8 mouse cellular contexts compared by ENCODE assay signal in the genomic region with DNA sequence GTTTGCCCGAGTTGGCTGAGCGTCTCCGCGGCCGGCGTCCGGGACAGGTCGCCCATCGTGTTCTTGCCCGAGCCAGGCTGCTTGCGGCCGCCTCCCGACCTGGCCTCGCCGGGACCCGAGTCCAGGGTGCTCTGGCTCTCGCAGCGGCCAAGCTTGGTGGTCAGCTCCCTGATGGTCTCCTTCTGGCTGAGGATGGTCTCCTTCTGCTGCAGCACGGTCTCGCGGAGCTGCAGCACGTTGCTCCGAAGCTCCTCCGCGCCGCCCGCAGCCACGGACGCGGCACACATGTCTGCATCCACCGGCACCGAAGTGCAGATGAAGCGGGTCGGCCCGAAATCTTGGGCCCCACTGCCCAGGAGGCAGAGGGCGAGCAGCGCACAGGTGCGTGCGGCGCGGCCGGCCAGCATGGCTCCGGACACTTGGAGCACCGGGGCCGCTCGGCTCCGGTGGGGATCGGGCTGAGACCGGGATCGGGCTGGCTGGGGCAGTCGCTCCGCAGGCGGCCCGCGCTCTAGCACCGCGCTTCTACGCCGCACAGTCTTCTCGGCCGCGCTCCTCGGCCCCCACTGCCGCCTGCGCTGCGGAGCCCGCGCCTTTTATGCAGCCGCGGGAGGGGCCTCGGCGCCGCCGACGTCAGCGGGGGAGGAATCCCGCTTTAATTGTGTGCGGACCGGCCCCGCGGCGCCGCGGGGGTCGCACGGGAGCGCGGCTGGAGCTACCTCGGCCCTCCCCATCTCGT. TPM values are rescaled to one million over a fixed set of nuclear protein-coding genes. Genes with fewer than 3 reads are reported as not detected.
DNase-seq lines count a peak whose midpoint lies in the region; ATAC-seq and TF ChIP-seq lines count a peak whose summit lies in the region.

Nptx1 (minus strand) TSS at position 571 of the 739 bp plus-strand sequence.

- ATAC-seq in megakaryocyte, adult 5-6 weeks (ENCODE audit: poor library complexity, severe bottlenecking) = no peak
- ATAC-seq in forebrain, embryonic 12.5 days (ENCODE audit: low FRiP score) = peak; percentile 64
- ATAC-seq in kidney, postnatal 0 days (replicated peaks; ENCODE audit: low FRiP score, low read depth) = no peak
- ATAC-seq in liver, postnatal 0 days = 0 out of 2 replicates have a peak, but pooled peaks have one; percentile 15
- ATAC-seq in inflammation-experienced regulatory T-cells, adult 6 months = no peak

- no peak within 1 kb of the TSS for H3K27ac ChIP-seq in brown adipose tissue, adult 24 weeks (replicated peaks; ENCODE audit: low read depth, low read length)
- peak within 1 kb of the TSS; percentile 31; the same call in 1 of the 2 replicates for H3K27ac ChIP-seq in forebrain, embryonic 12.5 days
- H3K27ac ChIP-seq in kidney, postnatal 0 days = no peak within 1 kb of the TSS
- H3K27ac ChIP-seq in liver, postnatal 0 days (ENCODE audit: low read depth) = no peak within 1 kb of the TSS
- H3K27ac ChIP-seq in small intestine, adult 2 months (ENCODE audit: insufficient read depth, low read depth, low read length) = no peak within 1 kb of the TSS

- DNase-seq in kidney, postnatal 0 days (ENCODE audit: low spot score) = no peak
- no peak for DNase-seq in liver, postnatal 0 days

- WGBS in forebrain, embryonic 12.5 days = under 1% methylated on average over 84 of the region's 90 CpGs
- WGBS in kidney, postnatal 0 days = under 1% methylated on average over 82 of the region's 90 CpGs
- WGBS in liver, postnatal 0 days (ENCODE audit: insufficient replicate concordance) = under 1% methylated on average over 84 of the region's 90 CpGs
- 2% methylated on average over 90 of the region's 90 CpGs for WGBS in small intestine, adult 2 months

- H3K36me3 ChIP-seq in megakaryocyte, embryonic 14.5 days (replicated peaks; ENCODE audit: low read length) = no peaks in the 10 kb centered on the region
- no peaks in the 10 kb centered on the region for H3K36me3 ChIP-seq in forebrain, embryonic 12.5 days (replicated peaks)
- no peaks in the 10 kb centered on the region for H3K36me3 ChIP-seq in kidney, postnatal 0 days (ENCODE audit: insufficient read depth, low read length)
- H3K36me3 ChIP-seq in liver, postnatal 0 days (replicated peaks; ENCODE audit: insufficient read depth, low read length) = no peaks in the 10 kb centered on the region
- H3K36me3 ChIP-seq in small intestine, adult 2 months (ENCODE audit: control insufficient read depth, insufficient read depth, low read length) = no peaks in the 10 kb centered on the region

- H3K4me1 ChIP-seq in megakaryocyte, embryonic 14.5 days = peaks cover 66% of the 10 kb centered on the region
- no peaks in the 10 kb centered on the region; the same call in 1 of the 2 replicates for H3K4me1 ChIP-seq in brown adipose tissue, adult 24 weeks (ENCODE audit: control insufficient read depth, insufficient read depth, insufficient read length, low read length)
- H3K4me1 ChIP-seq in forebrain, embryonic 12.5 days = peaks cover 82% of the 10 kb centered on the region
- peaks cover 28% of the 10 kb centered on the region for H3K4me1 ChIP-seq in kidney, postnatal 0 days (replicated peaks; ENCODE audit: insufficient read depth, low read length)
- H3K4me1 ChIP-seq in liver, postnatal 0 days (ENCODE audit: insufficient read depth) = peaks cover 33% of the 10 kb centered on the region
- peaks cover 19% of the 10 kb centered on the region for H3K4me1 ChIP-seq in small intestine, adult 2 months (ENCODE audit: control insufficient read depth, insufficient read depth, insufficient read length, low read length)

- TF ChIP-seq EP300 in liver, postnatal 0 days (IDR thresholded peaks at IDR 0.05; ENCODE audit: low read depth) = no peak

- no peaks in the 10 kb centered on the region for H3K9me3 ChIP-seq in megakaryocyte, embryonic 14.5 days
- H3K9me3 ChIP-seq in forebrain, embryonic 12.5 days = no peaks in the 10 kb centered on the region
- H3K9me3 ChIP-seq in kidney, postnatal 0 days (replicated peaks; ENCODE audit: low read length) = no peaks in the 10 kb centered on the region
- no peaks in the 10 kb centered on the region for H3K9me3 ChIP-seq in liver, postnatal 0 days (ENCODE audit: low read length)

- peaks cover 97% of the 10 kb centered on the region for H3K27me3 ChIP-seq in megakaryocyte, embryonic 14.5 days (replicated peaks)
- H3K27me3 ChIP-seq in forebrain, embryonic 12.5 days = peaks cover 98% of the 10 kb centered on the region
- peaks cover 57% of the 10 kb centered on the region for H3K27me3 ChIP-seq in kidney, postnatal 0 days (ENCODE audit: insufficient read depth, low read length)
- H3K27me3 ChIP-seq in liver, postnatal 0 days (ENCODE audit: insufficient read depth, low read length) = peaks cover 75% of the 10 kb centered on the region
- H3K27me3 ChIP-seq in small intestine, adult 2 months (ENCODE audit: control insufficient read depth, insufficient read depth, low read length) = peaks cover 61% of the 10 kb centered on the region

- peak within 1 kb of the TSS; percentile 87 for H3K4me3 ChIP-seq in megakaryocyte, embryonic 14.5 days (replicated peaks)
- peak within 1 kb of the TSS; percentile 60 for H3K4me3 ChIP-seq in brown adipose tissue, adult 24 weeks (ENCODE audit: insufficient read depth, low read depth, low read length)
- H3K4me3 ChIP-seq in forebrain, embryonic 12.5 days (replicated peaks) = peak within 1 kb of the TSS; percentile 62
- peak within 1 kb of the TSS; percentile 54 for H3K4me3 ChIP-seq in kidney, postnatal 0 days (replicated peaks; ENCODE audit: low read depth, low read length)
- H3K4me3 ChIP-seq in liver, postnatal 0 days (ENCODE audit: low read depth, low read length) = peak within 1 kb of the TSS; percentile 51
- peak within 1 kb of the TSS; percentile 62 for H3K4me3 ChIP-seq in small intestine, adult 2 months (ENCODE audit: low read depth, low read length)

- no peak for TF ChIP-seq POLR2A in small intestine, adult 2 months (IDR thresholded peaks at IDR 0.05; ENCODE audit: low read depth, low read length)

- peak within 1 kb of the TSS; percentile 81 for H3K9ac ChIP-seq in forebrain, embryonic 12.5 days
- H3K9ac ChIP-seq in kidney, postnatal 0 days (ENCODE audit: low read depth, low read length) = peak within 1 kb of the TSS; percentile 51; the same call in 1 of the 2 replicates
- H3K9ac ChIP-seq in liver, postnatal 0 days (replicated peaks) = peak within 1 kb of the TSS; percentile 44

- peak within 1 kb of the TSS; percentile 99 for H3K4me2 ChIP-seq in forebrain, embryonic 12.5 days
- H3K4me2 ChIP-seq in kidney, postnatal 0 days (ENCODE audit: low read length) = peak within 1 kb of the TSS; percentile 98
- H3K4me2 ChIP-seq in liver, postnatal 0 days (ENCODE audit: low read depth, low read length) = peak within 1 kb of the TSS; percentile 79

- no peak for TF ChIP-seq CTCF in kidney, postnatal 0 days (IDR thresholded peaks at IDR 0.05; ENCODE audit: low read depth)
- TF ChIP-seq CTCF in liver, postnatal 0 days (IDR thresholded peaks at IDR 0.05; ENCODE audit: low read depth) = no peak
- no peak for TF ChIP-seq CTCF in small intestine, adult 2 months (IDR thresholded peaks at IDR 0.05; ENCODE audit: extremely low read depth, insufficient read length, insufficient replicate concordance, low read depth, low read length)

RNA-seq across cellular contexts. Expression of gene Nptx1, which starts in this region (rescaled TPM):
- polyA plus RNA-seq in megakaryocyte, embryonic 14.5 days (2012; ENCODE audit: insufficient read depth, low replicate concordance) = 0.62 TPM in 1 of 2 replicates, not detected in the other
- not detected in 2 replicates for total RNA-seq in megakaryocyte, adult 5-6 weeks (2015)
- total RNA-seq in megakaryocyte, adult 5-6 weeks (2017) = not detected in 2 replicates
- not detected in 2 replicates for polyA plus RNA-seq in brown adipose tissue, adult 24 weeks (2012; ENCODE audit: insufficient read depth, insufficient read length, missing spikeins)
- 4.0 and 4.8 TPM in 2 replicates for polyA plus RNA-seq in forebrain, embryonic 12.5 days (2016; fragmentation: Nextera tagmentation; extraction: Ambion mirVana)
- 0.18 and 0.21 TPM in 2 replicates for polyA plus RNA-seq in kidney, postnatal 0 days (2015; fragmentation: Nextera tagmentation; extraction: Ambion mirVana)
- polyA plus RNA-seq in liver, postnatal 0 days (2015; fragmentation: Nextera tagmentation; extraction: Ambion mirVana) = 0.04 TPM in 1 of 2 replicates, not detected in the other
- 0.49 and 1.0 TPM in 2 replicates for polyA plus RNA-seq in small intestine, adult 2 months (2012; rRNA removed)
- not detected for polyA plus RNA-seq in inflammation-experienced regulatory T-cells, adult 6 months (2017; shearing (Covaris generic))

Comparison
In these comparisons a context has a peak if more than half of its experiments do, and no peak if none do; other contexts are left out.
1. Peak in ATAC-seq, H3K4me3 ChIP-seq, H3K9ac ChIP-seq and H3K4me2 ChIP-seq in liver, postnatal 0 days; RNA of the gene not detected or under 1 TPM.